Mouse (Mus musculus): Measurements from ENCODE around the gene Abr. TPM values are rescaled to one million over a fixed set of nuclear protein-coding genes. Genes with fewer than 3 reads are reported as not detected.

Abr gene
- 10 to 100 TPM; 21.9 to 28.6 (median 25.0) TPM for total RNA-seq (2022)

- no peak for DNase-seq (ENCODE audit: low spot score)
Measured at GRCm38 (mm10) chr11:76622152-76622565, at the start of gene Abr. Gene Abr (minus strand): TSS chr11:76622314.

DNA sequence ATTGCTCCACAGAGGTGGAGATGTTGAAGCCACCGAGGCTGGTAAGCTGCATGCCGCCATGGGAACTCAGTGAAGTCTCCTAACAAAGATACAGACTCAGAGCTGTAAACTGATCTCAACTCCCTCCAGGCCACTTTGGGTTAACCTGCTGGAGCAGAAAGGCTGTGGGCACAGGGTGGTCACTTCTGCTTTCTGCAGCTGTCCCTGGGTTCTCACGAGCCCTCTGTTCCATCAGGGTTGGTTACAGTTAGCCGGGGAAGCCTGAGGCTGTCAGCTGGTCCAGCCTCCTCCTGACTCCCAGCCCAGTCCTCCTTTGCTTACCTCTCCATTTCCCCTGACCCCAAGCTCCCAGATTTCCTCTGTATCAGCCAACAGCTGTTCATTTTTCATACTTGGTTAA is 45.7 kb upstream of the Abr start:
- no peak for DNase-seq (ENCODE audit: low spot score)

- no peak for DNase-seq (ENCODE audit: low spot score)
Measured at GRCm38 (mm10) chr11:76666002-76666649, 44.0 kb upstream of the Abr start.

DNA sequence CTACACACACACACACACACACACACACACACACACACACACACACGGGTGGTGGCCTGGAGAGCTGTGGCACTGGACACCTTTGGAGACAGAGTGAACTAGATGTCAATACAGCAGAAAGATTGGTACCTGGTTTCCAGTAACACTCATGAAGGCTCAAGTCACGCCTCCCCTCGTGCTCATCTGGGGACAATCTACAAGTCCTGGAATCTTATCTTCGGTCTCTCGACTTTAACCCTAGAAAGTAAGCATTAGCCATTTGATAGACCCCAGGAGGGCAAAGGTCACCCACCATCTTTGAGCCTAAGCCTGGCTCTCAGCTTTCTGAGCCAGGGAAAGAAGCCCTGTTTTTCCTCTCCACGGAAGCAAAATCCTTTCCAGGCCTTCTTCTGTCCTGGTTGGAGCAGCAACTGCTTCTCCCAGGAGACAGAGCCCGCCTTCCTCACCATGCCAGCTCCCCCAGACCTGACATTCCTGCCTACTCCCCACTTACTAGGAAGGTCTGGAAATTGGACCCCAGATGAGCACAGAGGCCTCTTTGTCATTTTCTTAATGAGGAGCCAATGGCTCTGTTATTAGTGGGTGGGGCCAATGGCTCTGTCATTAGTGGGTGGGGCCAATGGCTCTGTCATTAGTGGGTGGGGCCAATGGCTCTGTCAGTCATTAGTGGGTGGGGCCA is 39.8 kb upstream of the Abr start:
- no peak for DNase-seq (ENCODE audit: low spot score)

DNA sequence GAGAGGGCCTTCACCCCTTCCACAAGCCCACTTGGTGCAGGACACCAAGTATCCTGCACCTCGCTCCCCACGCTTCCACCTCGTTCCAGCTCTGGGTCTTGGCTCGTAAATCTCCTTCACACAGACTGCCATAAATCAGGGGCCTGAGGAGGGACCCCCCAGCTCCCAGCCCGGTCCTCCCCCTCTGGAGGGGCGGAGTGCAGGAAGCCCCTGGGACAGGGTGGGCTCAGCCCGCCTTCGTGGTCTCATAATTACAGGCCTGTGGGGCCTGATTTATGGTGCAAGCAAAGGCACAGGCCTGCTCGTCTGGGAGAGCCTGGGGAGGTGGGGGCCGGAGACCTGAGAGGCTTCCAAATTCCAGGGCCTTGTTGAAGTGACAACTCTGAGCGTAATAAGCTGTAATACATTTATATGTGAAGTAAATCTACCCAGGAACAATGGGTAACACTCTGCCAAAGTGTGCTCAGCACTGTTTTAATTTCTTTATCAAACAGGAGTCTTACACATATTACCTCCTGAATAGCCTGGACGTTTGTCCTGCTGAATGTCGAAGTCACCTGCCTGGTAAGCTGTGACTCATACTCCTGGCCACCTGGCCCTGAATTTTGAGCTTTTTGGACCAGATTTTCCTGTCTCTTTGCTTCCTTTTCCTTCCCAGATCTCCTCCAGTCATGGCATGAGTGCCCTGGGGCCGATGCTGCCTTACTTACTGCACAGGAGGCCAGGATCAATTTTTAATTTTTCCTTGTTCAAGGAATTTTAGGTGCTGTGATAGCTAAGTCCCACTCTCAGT is 37.2 kb upstream of the Abr start:
- DNase-seq (ENCODE audit: low spot score): no peak

DNA sequence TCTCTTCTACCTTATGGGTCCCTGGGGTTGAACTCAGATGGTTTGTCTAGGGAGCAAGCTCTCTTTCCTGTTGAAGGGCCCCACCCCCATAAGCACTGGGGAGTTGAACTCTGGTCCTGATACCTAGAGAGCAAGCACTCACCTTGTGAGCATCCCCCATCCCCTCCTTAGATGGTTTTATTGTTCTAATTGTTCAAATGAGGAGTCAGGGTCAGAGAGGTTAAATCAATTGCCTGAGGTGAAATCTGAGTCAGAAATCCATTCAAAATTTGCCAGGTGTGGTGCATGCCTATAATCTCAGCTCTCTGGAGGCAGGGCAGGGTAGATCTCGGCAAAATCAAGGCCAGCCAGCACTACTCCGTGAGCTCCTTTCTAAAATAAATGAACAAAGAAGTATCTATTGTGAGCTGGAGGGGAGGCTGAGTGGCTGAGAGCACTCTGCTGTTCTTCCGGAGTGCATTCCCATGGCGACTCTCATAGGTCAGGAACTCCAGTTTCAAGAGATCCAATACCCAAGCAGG is 35.4 kb upstream of the Abr start:
- DNase-seq (ENCODE audit: low spot score): no peak

GRCm38 (mm10) chr11:76655106-76655505 is 33.0 kb upstream of the Abr start:
- peak; percentile 35 for DNase-seq (ENCODE audit: low spot score)

GRCm38 (mm10) chr11:76652838-76653334 is 30.8 kb upstream of the Abr start:
- no peak for DNase-seq (ENCODE audit: low spot score)

- DNase-seq (ENCODE audit: low spot score): no peak
Measured at GRCm38 (mm10) chr11:76650862-76651560, 28.9 kb upstream of the Abr start.

GRCm38 (mm10) chr11:76647500-76647899 is 25.4 kb upstream of the Abr start:
- peak; percentile 51 for DNase-seq (ENCODE audit: low spot score)

- DNase-seq (ENCODE audit: low spot score): no peak
Measured at GRCm38 (mm10) chr11:76647062-76647461, 24.9 kb upstream of the Abr start.

- DNase-seq (ENCODE audit: low spot score): peak; percentile 84
Measured at GRCm38 (mm10) chr11:76645955-76646354, 23.8 kb upstream of the Abr start.

DNA sequence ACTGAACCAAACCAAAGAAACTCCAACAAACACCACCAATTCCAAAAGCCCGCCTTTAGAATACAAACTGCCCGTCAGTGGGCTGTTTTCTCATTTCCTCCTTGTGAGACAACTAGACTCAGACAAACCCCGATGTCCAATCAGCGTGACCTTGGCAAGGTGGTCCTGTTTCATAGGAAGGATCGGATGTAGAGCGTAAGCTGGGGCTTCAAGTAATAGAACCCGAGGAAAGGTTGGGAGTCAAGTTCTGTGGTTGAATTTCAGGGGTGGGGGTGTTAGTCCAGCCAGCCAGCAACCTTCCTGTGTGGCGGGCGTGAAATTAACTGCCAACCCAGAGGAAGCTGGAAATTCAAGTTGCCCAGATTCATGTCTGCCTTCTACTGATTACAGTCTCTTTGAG is 22.9 kb upstream of the Abr start:
- no peak for DNase-seq (ENCODE audit: low spot score)

DNA sequence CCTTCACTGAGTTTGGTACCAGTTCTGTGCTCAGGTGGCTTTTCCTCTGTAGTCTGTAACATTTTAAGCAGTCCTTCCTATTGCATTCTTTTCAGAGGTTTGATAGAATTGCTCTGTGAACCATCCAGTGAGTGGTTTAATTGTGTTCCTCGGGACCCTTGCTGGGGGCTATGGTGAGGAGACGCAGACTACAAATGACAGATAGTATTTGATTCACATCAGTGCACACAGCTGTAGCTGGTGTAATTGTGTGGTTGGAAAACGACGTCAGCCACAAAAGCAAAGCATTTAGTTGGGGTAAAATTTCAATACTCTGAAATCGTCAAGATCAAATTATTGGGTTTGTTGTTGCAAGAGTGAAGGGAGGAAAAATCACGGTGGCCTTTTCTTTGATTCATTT is 22.1 kb upstream of the Abr start:
- DNase-seq (ENCODE audit: low spot score): no peak

GRCm38 (mm10) chr11:76640231-76640630 is 18.1 kb upstream of the Abr start:
- no peak for DNase-seq (ENCODE audit: low spot score)

GRCm38 (mm10) chr11:76639269-76639985 is 17.3 kb upstream of the Abr start:
- no peak for DNase-seq (ENCODE audit: low spot score)

DNA sequence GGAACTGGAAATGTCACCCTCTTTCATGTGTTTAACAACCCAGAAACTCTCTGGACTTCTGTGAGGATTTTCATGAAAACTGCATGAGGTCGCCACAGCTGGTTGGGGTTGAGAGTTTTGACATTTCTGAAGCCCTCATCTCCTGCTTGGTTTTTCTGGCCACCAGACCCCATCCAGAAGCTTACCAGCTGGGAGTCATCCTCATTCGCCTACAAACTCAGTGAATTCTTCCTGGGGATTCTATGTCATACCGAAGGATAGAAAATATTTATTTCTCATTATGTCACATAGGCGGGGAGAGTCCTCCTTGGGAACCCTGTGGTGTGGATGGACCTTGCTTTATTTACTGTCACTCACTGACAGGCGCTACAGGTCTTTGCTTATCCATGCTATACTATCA is 8.4 kb upstream of the Abr start:
- no peak for DNase-seq (ENCODE audit: low spot score)

DNA sequence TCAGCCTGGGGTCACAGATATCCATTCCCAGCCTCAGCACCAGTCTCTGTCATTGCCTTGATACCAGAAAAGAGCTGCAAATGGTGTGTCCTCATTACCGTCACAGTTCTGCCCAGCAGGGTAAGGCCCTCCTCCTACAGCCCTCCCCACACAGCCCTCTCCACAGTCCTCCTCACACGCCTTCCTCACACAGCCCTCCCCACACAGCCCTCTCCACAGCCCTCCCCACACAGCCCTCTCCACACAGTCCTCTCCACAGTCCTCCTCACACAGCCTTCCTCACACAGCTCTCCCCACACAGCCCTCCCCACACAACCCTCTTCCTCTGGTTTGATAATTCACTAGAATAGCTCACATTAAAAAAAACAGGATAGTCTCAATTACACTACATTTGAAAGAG is 7.9 kb upstream of the Abr start:
- DNase-seq (ENCODE audit: low spot score): no peak

DNA sequence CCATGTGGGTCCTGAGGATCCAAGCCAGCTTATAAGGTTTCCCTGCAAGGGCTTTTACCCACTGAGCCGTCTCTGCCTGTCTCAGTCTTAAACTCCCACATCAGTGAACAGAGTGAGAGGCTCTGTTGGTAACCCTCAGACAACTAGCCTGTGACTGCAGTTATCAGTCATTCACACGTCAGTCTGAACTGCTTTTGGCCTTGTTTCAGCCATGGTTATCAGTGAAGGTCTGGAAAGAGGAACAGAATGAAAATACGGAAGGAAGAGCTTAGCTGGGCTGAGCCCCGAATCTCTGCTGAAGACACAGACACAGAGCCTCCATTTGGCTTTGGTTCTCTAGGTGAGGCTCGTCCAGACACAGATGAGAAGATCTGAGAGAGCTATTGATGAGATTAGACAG is 6.5 kb upstream of the Abr start:
- DNase-seq (ENCODE audit: low spot score): peak; percentile 6

DNA sequence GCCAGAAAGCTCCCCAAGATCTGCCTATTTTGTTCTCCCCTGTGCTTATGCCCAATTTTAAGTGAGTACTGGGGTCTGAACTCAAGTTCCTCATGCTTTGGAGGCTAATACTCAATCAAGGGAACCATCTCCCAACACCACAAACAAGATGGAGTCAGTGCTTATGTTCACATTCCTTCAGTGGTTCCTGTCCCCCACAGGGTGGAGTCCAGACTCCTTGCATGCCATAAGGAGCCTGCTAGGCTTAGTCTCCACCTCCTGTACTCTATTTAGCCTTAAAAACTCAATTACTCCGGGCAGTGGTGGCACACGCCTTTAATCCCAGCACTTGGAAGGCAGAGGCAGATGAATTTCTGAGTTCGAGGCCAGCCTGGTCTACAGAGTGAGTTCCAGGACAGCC is 2.8 kb upstream of the Abr start:
- no peak for DNase-seq (ENCODE audit: low spot score)

GRCm38 (mm10) chr11:76624071-76624470 is 2.0 kb upstream of the Abr start:
- DNase-seq (ENCODE audit: low spot score): no peak
